Mouse (Mus musculus): ENCODE results near the gene Stk32c. TPM values are rescaled to one million over a fixed set of nuclear protein-coding genes. Genes with fewer than 3 reads are reported as not detected.

Gene Stk32c
- polyA plus RNA-seq (2016; fragmentation: Nextera tagmentation; extraction: Ambion mirVana): 0.26 and 0.31 TPM in 2 replicates

GRCm38 (mm10) chr7:139212754-139213745 is at the start of gene Stk32c, which contains the start of gene Lrrc27:
Stk32c (minus strand) TSS chr7:139213307.
Lrrc27 (plus strand) TSS chr7:139212988.
- Histone ChIP-seq H3K9me3 (no peaks in the 10 kb centered on the region), H3K27ac (peak within 1 kb of the TSS; percentile 76), H3K9ac (peak within 1 kb of the TSS; percentile 59), H3K27me3 (no peaks in the 10 kb centered on the region), H3K4me3 (peak within 1 kb of the TSS; percentile 56), H3K36me3 (no peaks in the 10 kb centered on the region), H3K4me2 (replicated peaks) (peak within 1 kb of the TSS; percentile 57), H3K4me1 (peaks cover 15% of the 10 kb centered on the region; the same call in 1 of the 2 replicates)
- 2% methylated on average over 53 of the region's 53 CpGs for WGBS
- peak; percentile 98 for ATAC-seq (ENCODE audit: insufficient number of reproducible peaks, insufficient read depth, low FRiP score, low TSS enrichment)

- WGBS: 67% methylated on average over 10 of the region's 10 CpGs
- H3K9ac ChIP-seq: no peak overlapping the region
- peaks cover 12% of the 10 kb centered on the region for H3K36me3 ChIP-seq
- H3K27ac ChIP-seq: no peak overlapping the region
- H3K4me2 ChIP-seq (replicated peaks): no peak overlapping the region
- H3K9me3 ChIP-seq: no peaks in the 10 kb centered on the region; the same call in 1 of the 2 replicates
- H3K4me3 ChIP-seq: no peak overlapping the region
- ATAC-seq (ENCODE audit: insufficient number of reproducible peaks, insufficient read depth, low FRiP score, low TSS enrichment): peak; percentile 62; the same call in 1 of the 2 replicates
- no peaks in the 10 kb centered on the region for H3K27me3 ChIP-seq
- 0 out of 2 replicates have a peak, but pooled peaks cover under 1% of the 10 kb centered on the region for H3K4me1 ChIP-seq
These were observed 44.8 kb upstream of the Stk32c start for GRCm38 (mm10) chr7:139257752-139258542.

- H3K4me1 ChIP-seq: peaks cover 21% of the 10 kb centered on the region
These were observed 41.5 kb upstream of the Stk32c start for GRCm38 (mm10) chr7:139254626-139255025.

GRCm38 (mm10) chr7:139253462-139253861 is 40.4 kb upstream of the Stk32c start:
- H3K27me3 ChIP-seq: peaks cover 10% of the 10 kb centered on the region; the same call in 1 of the 2 replicates
- H3K9ac ChIP-seq: no peak overlapping the region
- H3K4me1 ChIP-seq: peaks cover 29% of the 10 kb centered on the region
- no peak overlapping the region for H3K27ac ChIP-seq
- H3K9me3 ChIP-seq: no peaks in the 10 kb centered on the region
- no peak overlapping the region for H3K4me3 ChIP-seq
- H3K4me2 ChIP-seq (replicated peaks): no peak overlapping the region
- peaks cover 12% of the 10 kb centered on the region for H3K36me3 ChIP-seq
- WGBS: 61% methylated on average over 3 of the region's 3 CpGs
- no peak for ATAC-seq (ENCODE audit: insufficient number of reproducible peaks, insufficient read depth, low FRiP score, low TSS enrichment)

More at GRCm38 (mm10) chr7:139254626-139255025, 41.5 kb upstream of the Stk32c start:
- no peak overlapping the region for H3K9ac ChIP-seq
- WGBS: 81% methylated on average over 5 of the region's 5 CpGs
- peaks cover 6% of the 10 kb centered on the region; the same call in 1 of the 2 replicates for H3K27me3 ChIP-seq
- H3K36me3 ChIP-seq: peaks cover 12% of the 10 kb centered on the region
- no peaks in the 10 kb centered on the region for H3K9me3 ChIP-seq
- H3K27ac ChIP-seq: no peak overlapping the region
- ATAC-seq (ENCODE audit: insufficient number of reproducible peaks, insufficient read depth, low FRiP score, low TSS enrichment): no peak
- H3K4me3 ChIP-seq: no peak overlapping the region
- H3K4me2 ChIP-seq (replicated peaks): no peak overlapping the region

- no peak overlapping the region for H3K4me3 ChIP-seq
- peaks cover 29% of the 10 kb centered on the region for H3K4me1 ChIP-seq
- H3K27me3 ChIP-seq: peaks cover 10% of the 10 kb centered on the region; the same call in 1 of the 2 replicates
- H3K4me2 ChIP-seq (replicated peaks): no peak overlapping the region
- no peaks in the 10 kb centered on the region for H3K9me3 ChIP-seq
- H3K27ac ChIP-seq: no peak overlapping the region
- 70% methylated on average over 9 of the region's 9 CpGs for WGBS
- H3K9ac ChIP-seq: no peak overlapping the region
- H3K36me3 ChIP-seq: peaks cover 12% of the 10 kb centered on the region
- no peak for ATAC-seq (ENCODE audit: insufficient number of reproducible peaks, insufficient read depth, low FRiP score, low TSS enrichment)
These were observed 39.9 kb upstream of the Stk32c start for GRCm38 (mm10) chr7:139252986-139253385.

GRCm38 (mm10) chr7:139252566-139252965 is 39.5 kb upstream of the Stk32c start:
- Histone ChIP-seq H3K27me3 (peaks cover 10% of the 10 kb centered on the region; the same call in 1 of the 2 replicates), H3K27ac (no peak overlapping the region), H3K4me1 (peaks cover 32% of the 10 kb centered on the region), H3K36me3 (peaks cover 12% of the 10 kb centered on the region), H3K4me2 (replicated peaks) (no peak overlapping the region), H3K9ac (no peak overlapping the region), H3K9me3 (no peaks in the 10 kb centered on the region), H3K4me3 (no peak overlapping the region)
- ATAC-seq (ENCODE audit: insufficient number of reproducible peaks, insufficient read depth, low FRiP score, low TSS enrichment): no peak
- 90% methylated on average over 7 of the region's 7 CpGs for WGBS

- H3K9ac ChIP-seq: no peak overlapping the region; the same call in 1 of the 2 replicates
- peaks cover 12% of the 10 kb centered on the region for H3K36me3 ChIP-seq
- H3K27ac ChIP-seq: no peak overlapping the region
- H3K9me3 ChIP-seq: no peaks in the 10 kb centered on the region
- peaks cover 38% of the 10 kb centered on the region for H3K4me1 ChIP-seq
- no peak for ATAC-seq (ENCODE audit: insufficient number of reproducible peaks, insufficient read depth, low FRiP score, low TSS enrichment)
- no peak overlapping the region for H3K4me2 ChIP-seq (replicated peaks)
- 83% methylated on average over 5 of the region's 5 CpGs for WGBS
- H3K4me3 ChIP-seq: no peak overlapping the region
- peaks cover 10% of the 10 kb centered on the region; the same call in 1 of the 2 replicates for H3K27me3 ChIP-seq
These were observed 38.8 kb upstream of the Stk32c start for GRCm38 (mm10) chr7:139251881-139252301.

GRCm38 (mm10) chr7:139249406-139250210 is 36.5 kb upstream of the Stk32c start:
- H3K4me1 ChIP-seq: peaks cover 40% of the 10 kb centered on the region
- 40% methylated on average over 7 of the region's 7 CpGs for whole genome bisulfite sequencing
- H3K27ac ChIP-seq: no peak overlapping the region

GRCm38 (mm10) chr7:139248615-139249405 is 35.7 kb upstream of the Stk32c start:
- Histone ChIP-seq H3K4me1 (peaks cover 40% of the 10 kb centered on the region), H3K4me3 (peak overlapping the region; percentile 66), H3K36me3 (no peaks in the 10 kb centered on the region), H3K27ac (peak overlapping the region; percentile 37; the same call in 1 of the 2 replicates), H3K27me3 (peaks cover 10% of the 10 kb centered on the region; the same call in 1 of the 2 replicates), H3K9me3 (no peaks in the 10 kb centered on the region), H3K9ac (peak overlapping the region; percentile 73), H3K4me2 (replicated peaks) (peak overlapping the region; percentile 95)
- WGBS: under 1% methylated on average over 45 of the region's 45 CpGs
- ATAC-seq (ENCODE audit: insufficient number of reproducible peaks, insufficient read depth, low FRiP score, low TSS enrichment): no peak

More at GRCm38 (mm10) chr7:139249406-139250210, 36.5 kb upstream of the Stk32c start:
- no peaks in the 10 kb centered on the region for H3K9me3 ChIP-seq
- peak overlapping the region; percentile 66; the same call in 1 of the 2 replicates for H3K4me3 ChIP-seq
- ATAC-seq (ENCODE audit: insufficient number of reproducible peaks, insufficient read depth, low FRiP score, low TSS enrichment): no peak
- H3K36me3 ChIP-seq: no peaks in the 10 kb centered on the region
- H3K27me3 ChIP-seq: peaks cover 10% of the 10 kb centered on the region; the same call in 1 of the 2 replicates
- peak overlapping the region; percentile 95 for H3K4me2 ChIP-seq (replicated peaks)
- H3K9ac ChIP-seq: peak overlapping the region; percentile 73; the same call in 1 of the 2 replicates

Data from embryonic facial prominence, embryonic 12.5 days (tissue).